Mouse (Mus musculus): Measurements from ENCODE around the gene Snapc5. TPM values are rescaled to one million over a fixed set of nuclear protein-coding genes. Genes with fewer than 3 reads are reported as not detected.

The Snapc5 gene
- polyA plus RNA-seq (2012; rRNA removed), result 13.3 TPM in 2 replicates

GRCm38 (mm10) chr9:64178974-64179646, at the start of gene Snapc5:
Snapc5 (plus strand) TSS chr9:64179274.

GRCm38 (mm10) chr9:64172816-64173665, 6.0 kb upstream of the Snapc5 start, which contains the start of the genes Zwilch and Rpl4:
Zwilch (minus strand) TSS chr9:64173104.
Rpl4 (plus strand) TSS chr9:64173375.

Other genes with a start within 250 kb of the Snapc5 start
- gene Smad6, start 157.2 kb upstream of the Snapc5 start, polyA plus RNA-seq (2012; rRNA removed), result 3.4 and 3.6 TPM in 2 replicates
- gene Lctl, start 62.1 kb upstream of the Snapc5 start, polyA plus RNA-seq (2012; rRNA removed), result 0.02 and 0.03 TPM in 2 replicates
- 39.8 and 41.2 TPM in 2 replicates for gene Zwilch, start 6.2 kb upstream of the Snapc5 start, polyA plus RNA-seq (2012; rRNA removed)
- gene Rpl4, start 5.9 kb upstream of the Snapc5 start, polyA plus RNA-seq (2012; rRNA removed), result 934 and 1,031 TPM in 2 replicates
- 0.07 and 0.08 TPM in 2 replicates for gene Uchl4, start 55.9 kb downstream of the Snapc5 start, polyA plus RNA-seq (2012; rRNA removed)
- gene Map2k1, start 74.4 kb downstream of the Snapc5 start, polyA plus RNA-seq (2012; rRNA removed), result 12.8 and 15.0 TPM in 2 replicates
- 131 and 158 TPM in 2 replicates for gene Tipin, start 102.3 kb downstream of the Snapc5 start, polyA plus RNA-seq (2012; rRNA removed)
- 5.2 and 5.8 TPM in 2 replicates for gene Dis3l, start 162.0 kb downstream of the Snapc5 start, polyA plus RNA-seq (2012; rRNA removed)
- gene Megf11, start 206.4 kb downstream of the Snapc5 start, polyA plus RNA-seq (2012; rRNA removed), result 0.16 and 0.20 TPM in 2 replicates

Data from liver, embryonic 14 days (tissue).